In genomic region chr17:42875571-42876000, GRCm38 (mm10) we compare ENCODE assay signal across 8 mouse cellular contexts. TPM values are rescaled to one million over a fixed set of nuclear protein-coding genes. Genes with fewer than 3 reads are reported as not detected.
A peak's percentile ranks its signal among the peaks of the same experiment; 100 is the strongest.
DNase-seq lines count a peak whose midpoint lies in the region; ATAC-seq lines count a peak whose summit lies in the region.

No protein-coding gene starts in this region.

- H3K4me3 ChIP-seq in embryonic facial prominence, embryonic 11.5 days (ENCODE audit: low read depth, low read length) = peak overlapping the region; percentile 92
- peak overlapping the region; percentile 96 for H3K4me3 ChIP-seq in heart, embryonic 10.5 days
- H3K4me3 ChIP-seq in liver, embryonic 16.5 days (ENCODE audit: low read depth, low read length) = peak overlapping the region; percentile 95
- peak overlapping the region; percentile 97 for H3K4me3 ChIP-seq in neural tube, embryonic 15.5 days (replicated peaks)

- WGBS in embryonic facial prominence, embryonic 11.5 days = 0% methylated on average over 17 of the region's 17 CpGs
- under 1% methylated on average over 17 of the region's 17 CpGs for WGBS in heart, embryonic 10.5 days
- under 1% methylated on average over 17 of the region's 17 CpGs for WGBS in liver, embryonic 16.5 days (ENCODE audit: insufficient replicate concordance)
- WGBS in neural tube, embryonic 15.5 days = 0% methylated on average over 17 of the region's 17 CpGs

- no peak for ATAC-seq in embryonic facial prominence, embryonic 11.5 days (replicated peaks; ENCODE audit: insufficient number of reproducible peaks, low FRiP score, low TSS enrichment, low read depth)
- no peak for ATAC-seq in liver, embryonic 16.5 days (ENCODE audit: low read depth)
- peak; percentile 40; the same call in 1 of the 2 replicates for ATAC-seq in neural tube, embryonic 15.5 days (ENCODE audit: low FRiP score)

- peak overlapping the region; percentile 92 for H3K27ac ChIP-seq in embryonic facial prominence, embryonic 11.5 days (replicated peaks; ENCODE audit: low read depth, low read length)
- H3K27ac ChIP-seq in heart, embryonic 10.5 days = peak overlapping the region; percentile 99
- peak overlapping the region; percentile 89 for H3K27ac ChIP-seq in liver, embryonic 16.5 days (ENCODE audit: low read length)
- peak overlapping the region; percentile 94; the same call in 1 of the 2 replicates for H3K27ac ChIP-seq in neural tube, embryonic 15.5 days (replicated peaks)

- H3K9ac ChIP-seq in embryonic facial prominence, embryonic 11.5 days (replicated peaks; ENCODE audit: low read length) = peak overlapping the region; percentile 95
- peak overlapping the region; percentile 92 for H3K9ac ChIP-seq in liver, embryonic 16.5 days (ENCODE audit: low read depth, low read length)
- peak overlapping the region; percentile 99 for H3K9ac ChIP-seq in neural tube, embryonic 15.5 days (replicated peaks)

- H3K4me1 ChIP-seq in embryonic facial prominence, embryonic 11.5 days (ENCODE audit: control insufficient read depth, insufficient read depth, low read length) = no peaks in the 10 kb centered on the region
- peaks cover 7% of the 10 kb centered on the region; the same call in 1 of the 2 replicates for H3K4me1 ChIP-seq in heart, embryonic 10.5 days
- peaks cover 12% of the 10 kb centered on the region for H3K4me1 ChIP-seq in liver, embryonic 16.5 days (ENCODE audit: control insufficient read depth, low read depth, low read length)
- peaks cover 16% of the 10 kb centered on the region for H3K4me1 ChIP-seq in neural tube, embryonic 15.5 days

- peak overlapping the region; percentile 76 for H3K4me2 ChIP-seq in embryonic facial prominence, embryonic 11.5 days (ENCODE audit: low read depth, low read length)
- H3K4me2 ChIP-seq in liver, embryonic 16.5 days (ENCODE audit: low read depth, low read length) = peak overlapping the region; percentile 90
- peak overlapping the region; percentile 67 for H3K4me2 ChIP-seq in neural tube, embryonic 15.5 days

- H3K27me3 ChIP-seq in embryonic facial prominence, embryonic 11.5 days (ENCODE audit: control insufficient read depth, insufficient read depth, low read length) = no peaks in the 10 kb centered on the region
- no peaks in the 10 kb centered on the region for H3K27me3 ChIP-seq in heart, embryonic 10.5 days (ENCODE audit: insufficient read depth, poor library complexity, severe bottlenecking)
- H3K27me3 ChIP-seq in liver, embryonic 16.5 days (ENCODE audit: control insufficient read depth, insufficient read depth, low read depth, low read length) = no peaks in the 10 kb centered on the region
- no peaks in the 10 kb centered on the region for H3K27me3 ChIP-seq in neural tube, embryonic 15.5 days (replicated peaks)

- DNase-seq in 3134 (ENCODE audit: extremely low read depth, insufficient read length, low spot score) = peak; percentile 44
- peak; percentile 46 for DNase-seq in ZHBTc4 (ENCODE audit: low read depth, low spot score)
- DNase-seq in embryonic facial prominence, embryonic 11.5 days (ENCODE audit: low spot score) = peak; percentile 74
- DNase-seq in heart, embryonic 10.5 days (ENCODE audit: low spot score) = peak; percentile 78
- DNase-seq in kidney, adult 8-10 months = peak; percentile 20 to 40
- peak; percentile 36 for DNase-seq in urinary bladder, adult 2 months (ENCODE audit: low spot score)

- H3K36me3 ChIP-seq in embryonic facial prominence, embryonic 11.5 days (replicated peaks; ENCODE audit: control insufficient read depth, insufficient read depth, low read depth, low read length) = no peaks in the 10 kb centered on the region
- H3K36me3 ChIP-seq in heart, embryonic 10.5 days = no peaks in the 10 kb centered on the region
- H3K36me3 ChIP-seq in liver, embryonic 16.5 days (ENCODE audit: control insufficient read depth, insufficient read depth) = no peaks in the 10 kb centered on the region
- no peaks in the 10 kb centered on the region for H3K36me3 ChIP-seq in neural tube, embryonic 15.5 days

- H3K9me3 ChIP-seq in embryonic facial prominence, embryonic 11.5 days (replicated peaks; ENCODE audit: control insufficient read depth, low read length) = no peaks in the 10 kb centered on the region
- H3K9me3 ChIP-seq in heart, embryonic 10.5 days = no peaks in the 10 kb centered on the region
- no peaks in the 10 kb centered on the region for H3K9me3 ChIP-seq in liver, embryonic 16.5 days (replicated peaks; ENCODE audit: control insufficient read depth, low read length)
- H3K9me3 ChIP-seq in neural tube, embryonic 15.5 days (replicated peaks) = no peaks in the 10 kb centered on the region

RNA-seq across cellular contexts. Expression of gene Cd2ap, which starts 0.9 kb away (rescaled TPM):
- 17.1 and 17.5 TPM in 2 replicates for polyA plus RNA-seq in embryonic facial prominence, embryonic 11.5 days (2014; fragmentation: Nextera tagmentation; extraction: Ambion mirVana)
- polyA plus RNA-seq in heart, embryonic 10.5 days (2016; fragmentation: Nextera tagmentation; extraction: Ambion mirVana) = 14.6 and 18.0 TPM in 2 replicates
- polyA plus RNA-seq in liver, embryonic 16.5 days (2015; fragmentation: Nextera tagmentation; extraction: Ambion mirVana) = 7.4 and 8.1 TPM in 2 replicates
- polyA plus RNA-seq in neural tube, embryonic 15.5 days (2015; fragmentation: Nextera tagmentation; extraction: Ambion mirVana) = 8.0 and 12.5 TPM in 2 replicates
- 47.0 and 52.4 TPM in 2 replicates for polyA plus RNA-seq in urinary bladder, adult 2 months (2012; rRNA removed)
